Mouse (Mus musculus) bone marrow macrophage, adult 2 months (primary cell): Measurements from ENCODE around the gene Hist2h2aa1. TPM values are rescaled to one million over a fixed set of nuclear protein-coding genes. Genes with fewer than 3 reads are reported as not detected.
A peak's percentile ranks its signal among the peaks of the same experiment; 100 is the strongest.

ENCODE experiments used
- H3K27ac ChIP-seq: 2 replicates; pipeline ENCODE4 v1.5.1; 2012; ENCODE audit warnings: low read depth, low read length; ENCODE audit not compliant: insufficient read depth
- H3K4me1 ChIP-seq: 2 replicates; pipeline ENCODE4 v1.6.1; 2012; ENCODE audit warnings: low read length; ENCODE audit not compliant: control insufficient read depth, insufficient read depth
- H3K4me3 ChIP-seq: 2 replicates; pipeline ENCODE4 v1.5.1; 2012; ENCODE audit warnings: mild to moderate bottlenecking, low read length, moderate library complexity; ENCODE audit not compliant: insufficient read depth
- CTCF ChIP-seq: IDR thresholded peaks from 2 replicates; pipeline ENCODE4 v1.5.1; 2012; ENCODE audit warnings: low read depth, mild to moderate bottlenecking, low read length, moderate library complexity
- POLR2A ChIP-seq: IDR thresholded peaks from 2 replicates; pipeline ENCODE4 v1.6.1; 2012; ENCODE audit warnings: mild to moderate bottlenecking, low read depth, low read length, borderline replicate concordance
- polyA plus RNA-seq: library from polyadenylated mRNA; stranded (reverse); fragments of >200 nt; gene quantifications from 2 replicates; pipeline ENCODE4 v1.2.4, GENCODE M21; 2012; ENCODE audit not compliant: missing spikeins, insufficient read depth, insufficient read length

Gene Hist2h2aa1
- polyA plus RNA-seq, 1 experiment, result not detected

DNA sequence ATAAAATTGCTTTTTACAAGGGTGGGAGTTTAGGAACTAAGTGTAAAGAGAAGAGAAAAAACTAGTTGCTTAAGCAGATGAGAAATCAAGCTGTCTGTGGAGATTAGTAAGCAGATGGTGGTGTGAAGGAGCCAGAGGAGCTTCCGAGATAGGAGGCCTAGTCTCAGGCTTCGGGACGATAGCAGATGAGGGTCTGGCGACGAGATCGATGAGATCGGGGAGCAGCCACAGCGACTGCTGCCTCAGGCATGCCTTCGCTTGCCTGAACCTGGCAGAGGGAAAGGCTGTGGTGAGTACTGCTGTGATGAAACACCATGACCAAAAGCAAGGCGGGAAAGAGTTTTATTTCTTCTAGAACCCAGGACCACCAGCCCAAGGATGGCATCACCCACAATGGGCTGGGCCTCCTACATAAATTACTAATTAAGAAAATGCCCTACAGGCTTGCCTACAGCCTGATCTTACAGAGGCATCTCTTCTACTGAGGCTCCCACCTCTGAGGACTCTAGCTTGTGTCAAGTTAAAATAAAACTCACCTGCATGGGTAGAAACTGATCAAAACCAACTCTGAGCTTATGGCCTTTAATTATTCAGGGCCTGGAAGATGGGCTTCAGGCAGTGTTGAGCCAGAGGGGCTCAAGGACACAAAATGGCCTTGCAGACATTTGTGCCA, 9.5 kb downstream of the Hist2h2aa1 start:
- Histone ChIP-seq H3K4me1 (peaks cover 36% of the 10 kb centered on the region), H3K4me3 (no peak overlapping the region), H3K27ac (no peak overlapping the region)
- no peak for TF ChIP-seq CTCF
- no peak for TF ChIP-seq POLR2A

DNA sequence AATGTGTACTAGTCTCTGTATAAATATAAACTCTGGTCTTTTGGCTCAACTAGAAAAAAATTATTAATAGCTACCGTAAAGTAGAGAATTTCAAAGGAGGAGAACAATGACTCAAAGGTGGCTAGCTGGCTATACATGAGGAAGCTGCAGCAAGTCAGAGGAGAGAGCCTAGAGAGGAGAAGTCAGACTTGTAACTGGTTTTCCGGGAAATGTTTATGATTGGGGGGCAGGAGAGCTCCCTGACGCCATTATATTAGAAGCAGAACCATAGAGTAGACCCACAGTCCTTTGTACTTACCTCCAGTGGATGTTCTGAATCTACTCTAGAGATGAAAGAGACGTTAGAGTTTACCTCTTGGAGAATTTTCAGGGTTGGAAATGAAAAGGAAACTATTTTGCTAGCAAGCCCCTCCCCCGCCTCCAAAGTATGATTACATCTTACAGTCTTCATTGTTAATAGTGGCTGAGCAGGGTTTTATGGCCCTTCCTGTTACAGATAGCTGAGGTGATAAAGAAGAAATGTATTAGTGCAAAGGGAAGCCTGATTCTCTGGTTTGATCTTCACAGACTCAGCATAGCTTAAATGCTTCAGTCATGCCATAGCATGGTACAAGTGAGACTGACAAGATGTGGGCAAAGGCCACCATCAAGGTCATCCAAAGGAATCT, 10.8 kb downstream of the Hist2h2aa1 start:
- H3K4me3 ChIP-seq, result no peak overlapping the region
- no peak for TF ChIP-seq POLR2A
- H3K4me1 ChIP-seq, result peaks cover 26% of the 10 kb centered on the region
- peak overlapping the region; percentile 41 for H3K27ac ChIP-seq

DNA sequence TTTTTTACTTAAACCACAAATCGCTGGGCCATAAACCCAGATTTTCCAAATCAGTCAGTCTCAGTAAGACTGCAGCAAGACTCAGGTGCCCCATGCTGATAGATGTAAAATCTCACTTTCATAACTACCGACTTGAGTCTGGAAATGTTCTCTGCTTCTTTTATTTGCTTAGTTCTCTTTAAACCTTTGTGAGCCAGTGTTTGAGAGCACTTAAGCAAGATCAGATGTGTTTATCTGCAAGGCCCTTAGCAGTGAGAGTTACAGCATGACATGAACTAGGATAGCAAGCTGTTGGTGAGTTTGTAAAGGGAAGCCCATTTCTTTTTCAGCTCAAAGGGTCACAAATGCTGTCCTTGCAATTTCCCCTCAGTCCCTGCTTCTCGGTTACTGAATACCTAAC, 11.9 kb downstream of the Hist2h2aa1 start:
- H3K4me1 ChIP-seq, result peaks cover 31% of the 10 kb centered on the region
- H3K27ac ChIP-seq, result no peak overlapping the region
- no peak for TF ChIP-seq POLR2A
- no peak for TF ChIP-seq CTCF
- H3K4me3 ChIP-seq, result no peak overlapping the region

DNA sequence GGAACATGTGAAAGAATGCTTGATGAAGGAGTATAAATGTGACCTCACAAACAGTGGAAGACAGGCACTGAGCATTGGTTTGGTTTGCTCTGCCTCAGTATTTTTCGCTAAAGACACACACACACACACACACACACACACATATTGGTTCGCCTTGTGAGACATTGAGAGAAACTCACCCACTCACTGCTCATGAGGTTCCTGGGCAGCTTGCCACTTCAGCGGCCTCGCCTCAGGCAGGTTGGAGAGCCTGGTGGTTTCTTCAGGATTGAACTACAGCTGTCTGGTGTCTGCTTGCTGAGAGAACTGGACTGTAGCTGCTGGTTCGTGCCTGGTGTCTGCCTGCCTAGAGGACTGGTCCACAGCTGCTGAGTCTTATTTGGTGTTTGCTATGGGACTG, 14.9 kb downstream of the Hist2h2aa1 start:
- peaks cover 28% of the 10 kb centered on the region for H3K4me1 ChIP-seq
- TF ChIP-seq POLR2A (no peak), CTCF (no peak)
- H3K27ac ChIP-seq, result no peak overlapping the region
- no peak overlapping the region for H3K4me3 ChIP-seq

DNA sequence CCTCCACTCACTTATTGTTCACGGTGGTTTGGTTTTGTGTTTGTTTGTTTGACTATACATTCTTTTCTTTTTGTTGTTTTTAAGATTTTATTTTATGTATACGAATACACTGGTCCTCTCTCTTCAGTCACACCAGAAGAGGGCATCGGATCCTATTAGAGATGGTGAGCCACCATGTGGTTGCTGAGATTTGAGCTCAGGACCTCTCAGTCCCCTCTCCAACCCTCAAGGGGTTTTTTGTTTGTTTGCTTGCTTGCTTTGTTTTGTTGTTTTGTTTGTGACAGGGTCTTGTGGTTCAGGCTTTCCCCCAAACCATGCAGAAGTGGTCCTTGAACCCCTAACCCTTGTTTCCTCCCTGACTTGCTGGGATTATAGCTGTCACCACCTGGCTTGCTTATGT, 16.3 kb downstream of the Hist2h2aa1 start:
- Histone ChIP-seq H3K4me3 (peak overlapping the region; percentile 76), H3K27ac (peak overlapping the region; percentile 93), H3K4me1 (peaks cover 24% of the 10 kb centered on the region)
- TF ChIP-seq POLR2A (no peak), CTCF (no peak)

DNA sequence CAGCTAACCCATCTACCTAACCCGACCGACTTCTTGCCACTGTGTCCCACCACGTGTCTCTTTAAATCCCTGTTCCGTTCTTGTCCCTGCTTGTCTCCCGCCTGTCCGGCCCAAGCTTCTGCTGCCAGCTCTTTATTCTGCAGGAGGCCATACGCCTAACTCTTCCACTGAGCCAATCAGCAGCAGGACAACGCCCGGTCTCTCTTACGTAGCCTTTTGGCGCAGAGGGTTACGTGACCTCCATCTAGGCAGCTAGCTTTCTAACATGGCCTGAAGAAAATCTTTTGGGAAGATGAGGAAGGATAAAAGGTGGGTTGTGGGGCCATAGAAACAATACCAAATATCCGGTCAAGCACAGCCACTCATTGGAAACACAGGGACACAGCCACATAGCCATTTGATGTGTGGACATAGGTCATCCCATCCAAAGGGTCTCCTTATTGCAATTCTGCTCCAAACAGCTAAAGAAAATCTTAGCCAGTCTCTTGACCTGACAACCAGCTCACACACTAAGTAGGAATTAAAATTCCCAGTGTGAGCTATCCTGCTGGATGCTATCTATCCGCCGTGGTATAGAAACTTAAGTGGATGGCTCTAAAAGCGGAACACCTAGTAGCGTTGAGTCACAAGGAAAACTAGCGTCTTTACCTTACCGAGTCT, 17.0 kb downstream of the Hist2h2aa1 start:
- no peak for TF ChIP-seq POLR2A
- no peak for TF ChIP-seq CTCF
- Histone ChIP-seq H3K4me1 (peaks cover 24% of the 10 kb centered on the region), H3K27ac (peak overlapping the region; percentile 93), H3K4me3 (peak overlapping the region; percentile 76)

DNA sequence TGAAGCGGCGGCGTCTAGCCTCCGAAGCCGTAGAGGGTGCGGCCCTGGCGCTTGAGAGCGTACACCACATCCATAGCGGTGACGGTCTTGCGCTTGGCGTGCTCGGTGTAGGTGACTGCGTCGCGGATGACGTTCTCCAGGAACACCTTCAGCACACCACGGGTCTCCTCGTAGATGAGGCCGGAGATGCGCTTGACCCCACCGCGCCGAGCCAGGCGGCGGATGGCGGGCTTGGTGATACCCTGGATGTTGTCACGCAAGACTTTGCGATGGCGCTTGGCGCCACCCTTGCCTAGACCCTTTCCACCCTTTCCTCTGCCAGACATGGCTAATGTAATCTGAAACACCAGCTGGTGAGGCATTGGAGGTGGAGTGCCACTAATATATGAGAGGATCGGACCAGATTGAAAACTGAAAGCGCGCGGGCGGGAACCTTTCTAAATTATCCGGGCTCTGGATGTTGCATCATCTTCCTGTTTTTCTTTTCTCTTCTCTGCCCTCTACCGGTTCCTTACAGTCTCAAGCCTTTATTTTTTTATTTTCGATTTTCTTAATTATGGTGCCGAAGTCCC, 17.8 kb downstream of the Hist2h2aa1 start, which contains the start of gene Hist2h4:
Hist2h4 (minus strand) TSS at position 333 of the 572 bp plus-strand sequence.
- peak within 1 kb of the TSS; percentile 76 for H3K4me3 ChIP-seq
- peaks cover 28% of the 10 kb centered on the region for H3K4me1 ChIP-seq
- H3K27ac ChIP-seq, result peak within 1 kb of the TSS; percentile 94
- TF ChIP-seq CTCF, result no peak
- TF ChIP-seq POLR2A, result peak; percentile 95

DNA sequence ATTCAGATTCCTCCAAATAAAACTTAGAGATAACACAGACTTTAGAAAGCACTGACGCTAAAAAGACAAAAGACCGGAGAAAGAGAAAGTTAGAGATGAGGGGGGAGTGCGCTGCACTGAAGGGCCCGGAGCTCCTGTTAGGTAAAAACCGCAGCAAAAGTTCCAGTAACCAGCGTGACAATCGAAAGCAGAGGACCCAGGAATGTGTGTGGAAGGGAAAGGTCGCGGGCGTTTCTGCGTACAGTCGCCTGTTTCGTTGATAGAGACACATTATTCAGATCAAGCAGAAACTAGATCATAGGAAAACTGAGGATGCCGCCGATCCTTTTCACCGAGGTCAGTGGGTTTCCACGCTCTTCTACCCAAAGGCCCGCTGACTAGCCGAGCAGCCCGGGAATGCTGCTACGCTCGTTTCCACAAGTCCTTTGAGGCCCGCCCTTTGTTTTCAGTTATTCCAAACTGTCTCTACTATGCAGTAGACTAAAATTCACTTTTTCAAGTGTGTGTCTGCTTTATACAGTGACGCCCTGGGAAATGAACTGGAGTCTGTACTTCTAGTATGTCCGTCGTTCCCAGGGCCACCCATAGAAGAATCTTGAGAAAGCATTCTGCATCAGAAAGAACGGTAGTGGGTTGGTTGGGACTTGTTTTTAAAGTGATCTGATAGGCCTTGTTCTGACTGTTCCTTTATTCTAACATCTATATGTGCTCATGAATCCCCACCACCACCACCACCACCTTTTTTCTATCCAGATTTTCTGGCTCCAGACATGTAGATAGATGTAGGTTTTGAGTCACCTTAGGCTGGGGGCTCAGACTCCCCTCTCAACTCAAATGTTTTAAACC, 18.5 kb downstream of the Hist2h2aa1 start:
- TF ChIP-seq POLR2A, result 0 out of 2 replicates have a peak, but pooled peaks have one; percentile 51
- no peak; the same call in 1 of the 2 replicates for TF ChIP-seq CTCF
- Histone ChIP-seq H3K4me1 (peaks cover 28% of the 10 kb centered on the region), H3K27ac (peak overlapping the region; percentile 94), H3K4me3 (peak overlapping the region; percentile 71)

DNA sequence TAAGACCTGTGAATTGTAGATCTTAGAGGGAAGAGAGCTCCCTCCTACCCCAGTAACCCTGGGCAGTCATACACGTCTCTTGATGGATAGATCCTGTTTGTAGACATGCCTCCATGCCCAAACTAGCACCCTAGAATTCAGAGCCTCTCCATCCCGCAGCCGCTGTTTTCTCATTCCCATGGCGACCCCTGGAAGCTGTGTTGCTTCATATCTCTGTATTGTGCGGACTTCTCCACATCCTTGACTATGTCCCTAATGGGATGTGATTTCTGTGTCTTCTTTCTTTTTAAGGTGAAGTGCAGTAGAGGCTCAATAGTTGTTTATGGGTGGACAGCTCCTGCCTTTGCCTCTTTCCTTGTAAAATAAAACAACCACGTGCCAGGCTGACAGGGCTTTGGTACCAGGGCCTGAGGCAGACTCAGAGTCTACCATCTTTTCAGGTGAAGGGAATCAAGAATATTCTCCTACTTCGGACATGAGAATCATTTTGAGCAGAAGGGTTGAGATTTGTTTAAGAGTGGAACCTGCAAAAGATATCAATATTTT, 19.2 kb downstream of the Hist2h2aa1 start:
- Histone ChIP-seq H3K4me3 (peak overlapping the region; percentile 71), H3K27ac (peak overlapping the region; percentile 94), H3K4me1 (peaks cover 28% of the 10 kb centered on the region)
- TF ChIP-seq POLR2A (no peak), CTCF (no peak)
